Mouse (Mus musculus) neutrophil, adult 5-6 weeks (primary cell): Measurements from ENCODE around the gene C1qtnf6. TPM values are rescaled to one million over a fixed set of nuclear protein-coding genes. Genes with fewer than 3 reads are reported as not detected.

Experiments used
- ATAC-seq: fragments of 151-379, 151-347 bp; 2 replicates; pipeline ENCODE4 v1.8.0; 2017; ENCODE audit warnings: mild to moderate bottlenecking, moderate TSS enrichment; ENCODE audit not compliant: insufficient number of reproducible peaks, poor library complexity, low FRiP score, severe bottlenecking; ENCODE audit errors: extremely low read depth
- total RNA-seq: library from RNA; stranded (forward); fragments of 200-1000 nt; gene quantifications from 2 replicates; pipeline ENCODE4 v1.2.3, GENCODE M21; 2017

The C1qtnf6 gene
- total RNA-seq, 1 experiment from 2014 or later = 0.23 TPM

GRCm38 (mm10) chr15:78524163-78524562, 7.1 kb downstream of the C1qtnf6 start:
- ATAC-seq = no peak

- no peak for ATAC-seq
Measured at GRCm38 (mm10) chr15:78521892-78522291, 9.3 kb downstream of the C1qtnf6 start.

- no peak for ATAC-seq
Measured at GRCm38 (mm10) chr15:78521331-78521730, 9.9 kb downstream of the C1qtnf6 start.

GRCm38 (mm10) chr15:78520112-78520715, 11.0 kb downstream of the C1qtnf6 start:
- no peak for ATAC-seq

GRCm38 (mm10) chr15:78518221-78518620, 13.0 kb downstream of the C1qtnf6 start:
- no peak for ATAC-seq

DNA sequence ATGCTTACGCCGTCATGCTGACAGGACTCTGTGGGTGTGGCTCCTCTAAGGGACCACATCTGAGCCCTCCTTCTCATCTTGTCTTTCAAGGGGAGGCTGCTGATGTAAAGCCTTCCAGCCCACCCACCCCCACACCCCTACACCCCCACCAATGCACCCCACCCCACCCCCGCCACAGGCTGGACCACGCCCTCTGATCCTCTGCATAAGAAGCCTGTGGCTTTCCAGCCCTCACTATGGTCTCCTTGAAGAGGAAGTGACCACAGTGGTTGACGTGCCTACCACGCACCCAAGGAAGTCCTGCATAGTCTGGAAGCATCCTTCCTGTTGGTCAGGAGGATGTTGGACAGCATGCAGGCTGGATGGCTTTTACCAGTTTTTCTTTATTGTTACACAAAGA, 15.5 kb downstream of the C1qtnf6 start:
- no peak for ATAC-seq

- peak; percentile 55 for ATAC-seq
Measured at GRCm38 (mm10) chr15:78514393-78515146, 16.6 kb downstream of the C1qtnf6 start.

DNA sequence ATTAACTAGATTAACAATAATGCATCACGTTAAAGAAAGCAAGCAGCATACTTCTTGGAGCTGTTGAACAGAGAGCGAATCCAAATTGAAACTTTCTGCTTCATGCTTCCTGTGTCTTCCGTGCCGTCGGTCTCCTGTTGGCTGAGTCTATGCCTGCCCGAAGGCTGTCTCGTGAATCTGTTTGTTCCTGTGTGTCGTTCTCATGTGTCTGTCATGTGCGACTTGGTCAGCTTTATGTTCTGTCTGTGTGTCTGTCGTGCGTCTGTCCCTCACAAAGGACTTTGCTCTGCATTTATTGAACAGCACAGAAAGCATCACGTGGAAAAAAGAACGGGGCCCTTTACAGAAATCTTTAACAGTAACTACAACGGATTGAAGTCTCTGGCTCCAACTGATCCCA, 18.2 kb downstream of the C1qtnf6 start:
- ATAC-seq = no peak

DNA sequence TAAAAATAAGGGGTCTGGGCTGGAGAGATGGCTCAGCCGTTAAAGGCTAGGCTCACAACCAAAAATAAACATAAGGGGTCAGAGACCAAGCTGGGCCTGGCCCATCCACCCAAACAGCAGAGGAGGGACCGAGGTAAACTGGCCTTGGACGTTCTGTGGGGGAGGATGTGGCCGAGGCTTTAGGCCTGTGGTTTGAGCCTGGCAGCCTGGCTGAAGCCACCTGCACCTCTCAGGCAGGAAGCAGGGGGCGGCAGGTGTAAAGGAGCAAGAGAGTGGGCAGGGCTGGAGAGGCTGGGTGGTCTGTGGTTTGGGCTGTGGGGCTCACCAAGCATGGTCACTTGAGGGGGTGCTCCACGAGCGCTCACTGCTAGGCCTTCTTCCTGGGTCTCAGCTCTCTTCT, 19.3 kb downstream of the C1qtnf6 start:
- no peak for ATAC-seq

GRCm38 (mm10) chr15:78510736-78511135, 20.5 kb downstream of the C1qtnf6 start:
- no peak for ATAC-seq

GRCm38 (mm10) chr15:78510121-78510576, 21.1 kb downstream of the C1qtnf6 start:
- no peak for ATAC-seq

DNA sequence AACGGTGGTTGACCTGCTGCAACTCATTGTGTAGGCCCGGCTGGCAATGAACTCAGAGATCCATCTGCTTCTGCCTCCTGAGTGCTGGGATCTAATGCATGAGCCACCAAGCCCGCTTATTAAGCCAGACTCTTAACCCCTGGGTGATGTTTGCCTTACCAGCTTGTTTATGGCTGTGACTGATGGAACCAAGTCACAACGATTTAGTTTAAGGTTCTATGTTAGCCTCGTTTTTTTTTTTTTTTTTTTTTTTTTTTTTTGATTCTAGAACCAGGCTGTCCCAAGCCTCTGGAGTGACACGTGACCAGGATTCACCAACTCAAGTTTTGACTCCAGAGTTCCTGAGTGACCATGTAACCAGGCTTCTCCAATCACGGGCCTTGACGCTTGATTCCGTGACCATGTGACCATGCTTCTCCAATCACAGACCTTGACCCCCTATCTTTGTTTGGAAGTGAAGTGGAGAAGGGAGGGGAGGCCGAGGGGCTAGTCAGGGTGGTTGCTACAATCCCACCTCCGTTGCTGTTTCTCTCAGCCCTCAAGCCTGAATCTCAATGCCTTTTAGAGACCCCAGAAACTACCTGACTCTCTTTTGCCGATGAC, 21.8 kb downstream of the C1qtnf6 start:
- ATAC-seq = no peak

DNA sequence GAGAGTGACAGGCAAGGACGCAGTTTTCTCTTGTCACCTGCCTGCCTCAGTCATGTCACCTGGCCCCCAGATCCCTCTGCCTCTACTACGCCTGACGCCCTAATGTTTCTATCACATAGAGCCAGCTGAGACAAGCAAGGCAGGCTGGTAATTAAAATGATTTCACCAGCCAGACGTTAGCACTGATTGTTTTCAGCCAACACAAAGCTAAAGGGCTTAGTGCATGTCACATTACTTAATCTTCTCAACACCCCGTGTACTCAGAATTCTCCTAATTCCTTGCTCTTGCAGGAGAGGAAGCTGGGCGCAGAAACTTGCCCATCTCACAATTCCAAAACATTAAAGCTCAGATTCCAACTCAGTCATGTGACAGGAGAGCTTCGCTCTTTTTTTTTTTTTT, 22.8 kb downstream of the C1qtnf6 start:
- no peak for ATAC-seq

GRCm38 (mm10) chr15:78505541-78505940, 25.7 kb downstream of the C1qtnf6 start:
- ATAC-seq = no peak

DNA sequence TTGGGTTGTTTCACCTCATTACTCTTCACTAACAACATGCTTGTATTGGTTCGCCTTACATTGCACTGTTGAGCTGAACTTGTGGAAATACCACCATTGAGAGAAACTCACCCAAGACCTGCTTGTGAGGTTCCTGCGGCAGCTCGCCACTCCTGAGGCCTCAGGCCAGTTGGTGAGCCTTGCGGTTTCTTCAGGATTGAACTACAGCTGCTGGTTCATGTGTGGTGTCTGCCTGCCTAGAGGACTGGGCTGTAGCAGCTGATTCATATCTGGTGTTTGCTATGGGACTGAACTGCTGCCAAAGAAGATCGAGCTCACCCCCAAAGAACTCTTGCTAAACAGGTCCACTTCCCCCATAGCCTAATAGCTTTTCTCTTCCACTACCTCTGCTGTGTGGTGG, 26.4 kb downstream of the C1qtnf6 start:
- no peak for ATAC-seq

- no peak for ATAC-seq
Measured at GRCm38 (mm10) chr15:78504013-78504412, 27.2 kb downstream of the C1qtnf6 start.

GRCm38 (mm10) chr15:78502437-78503132, 28.6 kb downstream of the C1qtnf6 start:
- no peak for ATAC-seq

- peak; percentile 25 for ATAC-seq
Measured at GRCm38 (mm10) chr15:78494968-78495406, 36.2 kb downstream of the C1qtnf6 start, which contains the start of gene Il2rb. Gene Il2rb, minus strand, starts transcription at chr15:78495271.

DNA sequence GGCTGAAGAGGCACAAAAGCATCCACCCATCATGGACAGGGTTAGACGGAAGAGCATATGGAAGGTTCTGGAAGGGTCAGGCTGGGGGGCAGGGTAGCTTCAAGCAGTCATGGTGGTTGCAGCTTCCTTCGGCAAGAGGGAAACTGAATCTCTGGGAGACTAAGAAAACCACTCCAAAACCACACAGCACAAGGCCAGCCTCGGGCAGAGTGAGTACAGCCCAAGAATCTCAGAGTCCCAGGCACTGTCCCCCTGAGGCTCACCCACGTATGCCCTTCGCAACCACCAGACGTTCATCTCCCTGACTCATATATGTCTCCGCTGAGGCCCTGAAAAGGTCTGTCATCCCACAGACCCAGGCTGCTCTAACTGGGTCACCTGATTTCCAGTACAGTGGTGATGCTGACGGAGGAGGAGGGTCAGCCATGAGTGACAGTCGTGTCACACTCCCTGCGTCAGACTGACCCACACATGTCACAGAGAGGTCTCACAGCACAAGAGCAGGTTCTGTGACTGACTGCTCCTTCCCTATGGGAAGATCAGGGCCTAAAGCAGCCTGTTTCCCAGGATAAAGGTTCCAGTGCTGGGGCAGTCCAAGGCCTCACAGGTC, 37.7 kb downstream of the C1qtnf6 start:
- ATAC-seq = no peak
